Mouse (Mus musculus) bone marrow, adult 2 months (tissue): ENCODE measurements around the gene Uts2r. TPM values are rescaled to one million over a fixed set of nuclear protein-coding genes. Genes with fewer than 3 reads are reported as not detected.

Experiments used
- H3K27ac ChIP-seq: fragments of 200-500 bp; 2 replicates; pipeline ENCODE4 v1.5.1; 2012; ENCODE audit warnings: low read depth, mild to moderate bottlenecking, control low read depth, inconsistent platforms, low read length; ENCODE audit not compliant: control insufficient read depth, poor library complexity, insufficient read depth
- H3K4me1 ChIP-seq: fragments of 200-500 bp; 2 replicates; pipeline ENCODE4 v1.6.1; 2011; ENCODE audit warnings: low read length; ENCODE audit not compliant: control insufficient read depth, insufficient read depth
- H3K4me3 ChIP-seq: fragments of 200-500 bp; replicated peaks from 2 replicates; pipeline ENCODE3; 2011; ENCODE audit warnings: mild to moderate bottlenecking, low read depth, low read length, control low read depth; ENCODE audit not compliant: control insufficient read depth
- CTCF ChIP-seq: fragments of 200-500 bp; IDR thresholded peaks from 2 replicates; pipeline ENCODE4 v1.5.1; 2011; ENCODE audit warnings: low read length, control low read depth; ENCODE audit not compliant: control insufficient read depth, insufficient read depth
- POLR2A ChIP-seq: fragments of 200-500 bp; IDR thresholded peaks from 2 replicates; pipeline ENCODE4 v1.6.1; 2011; ENCODE audit warnings: low read depth, mild to moderate bottlenecking, control low read depth, low read length, borderline replicate concordance; ENCODE audit not compliant: control insufficient read depth
- WGBS: fragments of 180-500 bp; shearing (Covaris S2); methylation state at CpG from one replicate; pipeline ENCODE4 v1.1.7; 2018; 5-methylcytosine and 5-hydroxymethylcytosine counted together
- polyA plus RNA-seq: library from polyadenylated mRNA; stranded (reverse); fragments of >200 nt; gene quantifications from 2 replicates; pipeline ENCODE4 v1.2.4, GENCODE M21; 2011; ENCODE audit warnings: low replicate concordance; ENCODE audit not compliant: missing spikeins, insufficient read depth, insufficient read length

Gene Uts2r
- polyA plus RNA-seq, result not detected in 2 replicates

DNA sequence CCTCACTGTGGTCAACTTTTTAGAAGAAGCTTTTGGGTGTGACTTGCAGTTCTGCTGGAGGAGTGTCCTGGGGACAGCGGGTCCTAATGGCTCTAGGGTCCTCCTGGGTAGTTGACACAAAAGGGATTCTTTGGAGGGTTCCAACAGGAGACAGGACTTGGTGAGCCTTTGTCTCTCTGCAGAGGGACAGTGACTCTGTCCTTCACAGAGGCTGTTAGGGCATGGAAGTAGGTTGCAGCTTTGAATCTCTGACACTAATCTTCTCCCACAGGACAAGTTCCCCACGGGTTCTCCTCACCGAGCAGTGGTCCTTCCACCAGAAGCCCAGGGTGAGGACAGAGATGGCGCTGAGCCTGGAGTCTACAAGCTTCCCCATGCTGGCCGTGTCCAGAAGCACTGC lies at the start of gene Uts2r:
Gene Uts2r (plus strand): TSS at position 301 of the 400 bp plus-strand sequence.
- Histone ChIP-seq H3K4me1 (no peaks in the 10 kb centered on the region), H3K4me3 (no peak within 1 kb of the TSS), H3K27ac (no peak within 1 kb of the TSS)
- no peak for TF ChIP-seq CTCF
- TF ChIP-seq POLR2A, result no peak
- WGBS, result 73% methylated on average over 5 of the region's 5 CpGs

DNA sequence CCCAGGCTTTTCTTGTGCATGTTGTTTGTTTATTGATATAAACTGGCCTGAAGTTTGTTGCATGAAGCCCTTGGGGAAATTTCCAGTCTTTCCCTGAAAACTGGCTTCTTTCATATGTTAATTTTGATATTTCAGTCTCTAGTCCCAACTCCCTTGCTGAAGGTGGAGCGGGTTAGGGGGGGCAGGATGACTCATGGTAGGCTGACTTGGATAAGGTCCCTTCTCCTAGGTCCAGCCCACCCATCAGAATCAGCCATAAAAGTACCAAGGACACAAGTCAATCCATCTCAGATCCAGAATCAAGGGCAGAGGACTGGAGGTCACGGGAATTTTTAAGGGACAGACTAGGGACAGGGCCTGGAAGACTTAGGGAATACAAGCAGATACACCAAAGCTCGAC lies 49.0 kb upstream of the Uts2r start:
- no peak overlapping the region for H3K27ac ChIP-seq
- TF ChIP-seq CTCF (no peak), POLR2A (no peak)
- WGBS, result 76% methylated on average over 3 of the region's 3 CpGs
- H3K4me1 ChIP-seq, result no peaks in the 10 kb centered on the region
- no peak overlapping the region for H3K4me3 ChIP-seq

DNA sequence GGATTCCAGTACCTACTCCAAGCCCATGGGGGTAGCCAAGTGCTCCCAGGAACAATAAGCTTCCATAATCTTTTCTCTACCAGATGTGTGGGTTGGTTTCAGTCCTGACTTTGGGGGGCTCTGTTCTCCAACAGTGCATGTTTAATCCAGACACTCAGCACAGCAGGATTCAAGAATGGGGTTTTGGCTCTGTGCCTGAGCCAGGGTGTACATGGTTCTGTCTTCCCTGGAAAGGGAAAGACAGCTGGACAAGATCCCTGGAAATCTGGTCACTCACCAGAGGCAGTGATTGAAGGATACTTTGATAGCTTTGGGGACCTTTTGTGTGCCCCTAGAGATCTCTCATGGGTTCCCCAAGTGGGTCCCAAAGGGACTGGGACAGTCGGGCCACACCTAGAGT lies 48.5 kb upstream of the Uts2r start:
- Histone ChIP-seq H3K4me1 (no peaks in the 10 kb centered on the region), H3K4me3 (no peak overlapping the region), H3K27ac (no peak overlapping the region)
- 59% methylated on average over 1 of the region's 1 CpGs for WGBS
- TF ChIP-seq CTCF (no peak), POLR2A (no peak)

DNA sequence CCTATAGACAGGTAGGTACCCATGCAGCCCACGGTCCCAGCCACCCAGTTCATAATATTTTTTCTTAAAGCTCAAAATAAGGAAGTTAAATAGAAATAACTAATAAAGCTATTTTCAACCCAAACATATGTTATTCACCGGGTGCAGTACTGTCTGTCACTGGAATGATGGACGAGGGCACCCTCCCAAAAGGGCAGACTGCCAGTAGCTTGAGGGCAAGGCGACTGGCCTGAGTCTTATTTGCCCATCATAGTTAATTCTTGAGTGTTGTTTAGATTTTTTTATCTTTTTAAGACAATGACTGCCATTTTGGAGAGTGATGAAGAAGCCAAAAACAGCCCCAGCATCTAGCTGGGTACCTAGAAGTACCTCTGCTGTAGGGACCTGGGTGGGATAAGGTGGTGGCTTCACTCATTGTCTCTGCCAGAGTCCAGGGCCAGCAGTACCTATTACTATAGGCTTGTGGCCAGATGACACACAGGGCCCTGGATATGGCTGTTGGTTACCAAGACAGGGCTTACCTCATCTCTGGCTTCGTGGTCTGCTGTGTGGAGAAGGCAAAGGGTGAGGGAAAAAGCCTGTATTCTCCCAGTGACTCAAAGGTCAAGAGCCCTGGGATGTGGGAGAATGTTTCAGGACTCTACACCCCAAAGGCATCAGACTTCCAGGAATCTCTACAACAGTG lies 47.8 kb upstream of the Uts2r start:
- no peak overlapping the region for H3K4me3 ChIP-seq
- no peak overlapping the region for H3K27ac ChIP-seq
- TF ChIP-seq POLR2A (no peak), CTCF (no peak)
- 31% methylated on average over 5 of the region's 5 CpGs for WGBS
- no peaks in the 10 kb centered on the region for H3K4me1 ChIP-seq

- Histone ChIP-seq H3K27ac (no peak overlapping the region), H3K4me3 (no peak overlapping the region), H3K4me1 (no peaks in the 10 kb centered on the region; the same call in 1 of the 2 replicates)
- 87% methylated on average over 18 of the region's 18 CpGs for WGBS
- TF ChIP-seq CTCF, result no peak
- TF ChIP-seq POLR2A, result no peak
Observed at GRCm38 (mm10) chr11:121118106-121118505, 42.0 kb upstream of the Uts2r start.

- Histone ChIP-seq H3K4me3 (no peak within 1 kb of the TSS), H3K4me1 (no peaks in the 10 kb centered on the region; the same call in 1 of the 2 replicates), H3K27ac (no peak within 1 kb of the TSS)
- no peak for TF ChIP-seq POLR2A
- TF ChIP-seq CTCF, result no peak
- 76% methylated on average over 3 of the region's 3 CpGs for WGBS
Observed at GRCm38 (mm10) chr11:121118577-121118976, 41.5 kb upstream of the Uts2r start, which contains the start of gene Tex19.2. TSS of gene Tex19.2 (minus strand) at chr11:121118677.

DNA sequence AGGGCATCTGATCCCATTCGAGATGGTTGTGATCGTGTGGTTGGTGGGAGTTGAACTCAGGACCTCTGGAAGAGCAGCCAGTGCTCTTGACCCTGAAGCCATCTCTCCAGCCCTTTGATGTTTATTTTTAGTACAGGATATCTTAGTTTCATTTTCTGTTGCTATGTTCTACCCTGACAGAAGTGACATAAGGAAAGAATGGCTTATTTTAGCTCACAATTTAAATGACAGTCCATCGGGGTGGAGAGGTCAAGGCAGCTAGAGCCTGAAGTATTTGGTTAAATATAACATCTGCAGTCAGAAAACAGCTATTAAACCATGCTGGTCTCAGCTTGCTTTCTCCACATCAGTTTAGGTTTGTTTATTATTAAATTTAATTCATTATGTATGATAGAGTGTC lies 38.9 kb upstream of the Uts2r start:
- Histone ChIP-seq H3K4me1 (no peaks in the 10 kb centered on the region; the same call in 1 of the 2 replicates), H3K4me3 (no peak overlapping the region), H3K27ac (no peak overlapping the region)
- WGBS, result 44% methylated on average over 3 of the region's 3 CpGs
- TF ChIP-seq CTCF, result no peak
- no peak for TF ChIP-seq POLR2A

DNA sequence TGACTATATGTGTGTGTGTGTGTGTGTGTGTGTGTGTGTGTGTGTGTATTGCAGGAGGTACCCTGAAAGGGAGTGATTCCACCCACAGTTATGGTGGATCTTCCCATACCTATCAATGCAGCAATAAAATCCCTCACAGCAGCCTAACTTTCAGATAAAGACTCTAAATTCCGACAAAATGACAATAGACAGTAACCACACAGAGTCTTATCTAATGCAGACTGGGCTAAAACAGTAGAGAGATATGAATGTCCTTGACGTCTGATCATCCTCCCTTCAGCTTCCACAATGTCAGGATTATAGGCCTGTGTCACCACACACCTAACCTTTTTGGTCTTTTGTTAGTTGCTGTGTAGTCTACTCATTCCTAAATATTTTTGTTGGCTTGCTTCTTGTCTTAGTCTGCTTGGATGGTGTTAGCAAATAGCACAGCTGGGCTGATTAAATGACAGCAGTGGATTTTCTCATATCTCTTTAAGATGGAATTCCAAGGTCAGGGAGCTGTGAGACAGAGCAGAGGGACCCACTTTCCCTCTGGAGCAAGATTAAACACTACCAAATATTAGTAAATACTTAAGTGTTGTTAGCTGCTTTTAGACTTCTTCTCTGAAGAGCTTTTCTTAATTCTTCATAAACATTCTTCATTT lies 37.9 kb upstream of the Uts2r start:
- WGBS, result 62% methylated on average over 2 of the region's 2 CpGs
- Histone ChIP-seq H3K4me3 (no peak overlapping the region), H3K27ac (no peak overlapping the region), H3K4me1 (no peaks in the 10 kb centered on the region; the same call in 1 of the 2 replicates)
- TF ChIP-seq POLR2A, result no peak
- no peak for TF ChIP-seq CTCF

GRCm38 (mm10) chr11:121123438-121123837 lies 36.6 kb upstream of the Uts2r start:
- Histone ChIP-seq H3K27ac (no peak overlapping the region), H3K4me3 (no peak overlapping the region), H3K4me1 (no peaks in the 10 kb centered on the region; the same call in 1 of the 2 replicates)
- TF ChIP-seq CTCF (no peak), POLR2A (no peak)
- WGBS, result 82% methylated on average over 4 of the region's 4 CpGs
